Mouse (Mus musculus) testis, postnatal 14 days (tissue): ENCODE data around the gene Klhl8.
A peak's percentile ranks its signal among the peaks of the same experiment; 100 is the strongest.

Source experiments
- DNase-seq: peaks from one replicate; pipeline ENCODE4 v3.0.0; 2021; ENCODE audit warnings: low spot score

The Klhl8 gene

GRCm38 (mm10) chr5:103846609-103847008 lies 64.5 kb downstream of the Klhl8 start:
- DNase-seq, result no peak

DNA sequence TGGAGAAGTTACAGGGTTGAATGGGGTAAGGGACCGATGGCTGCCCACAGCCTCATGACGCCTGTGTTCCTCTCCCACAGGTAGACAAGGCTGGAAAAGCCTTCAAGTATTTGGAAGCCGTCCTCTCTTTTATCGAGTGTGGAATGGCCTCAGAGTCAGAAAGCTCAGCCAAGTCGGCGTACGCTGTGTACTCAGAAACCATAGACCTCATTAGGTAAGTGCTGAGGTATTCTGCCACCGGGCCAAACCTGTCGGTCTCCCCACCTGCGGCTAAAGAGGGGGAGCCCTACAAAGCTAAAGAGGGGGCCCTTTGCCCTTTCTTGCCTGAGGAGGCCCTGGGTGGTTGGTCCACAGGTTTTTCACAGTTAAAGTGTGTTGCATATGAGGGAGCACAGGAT lies 64.9 kb downstream of the Klhl8 start:
- DNase-seq, result no peak

DNA sequence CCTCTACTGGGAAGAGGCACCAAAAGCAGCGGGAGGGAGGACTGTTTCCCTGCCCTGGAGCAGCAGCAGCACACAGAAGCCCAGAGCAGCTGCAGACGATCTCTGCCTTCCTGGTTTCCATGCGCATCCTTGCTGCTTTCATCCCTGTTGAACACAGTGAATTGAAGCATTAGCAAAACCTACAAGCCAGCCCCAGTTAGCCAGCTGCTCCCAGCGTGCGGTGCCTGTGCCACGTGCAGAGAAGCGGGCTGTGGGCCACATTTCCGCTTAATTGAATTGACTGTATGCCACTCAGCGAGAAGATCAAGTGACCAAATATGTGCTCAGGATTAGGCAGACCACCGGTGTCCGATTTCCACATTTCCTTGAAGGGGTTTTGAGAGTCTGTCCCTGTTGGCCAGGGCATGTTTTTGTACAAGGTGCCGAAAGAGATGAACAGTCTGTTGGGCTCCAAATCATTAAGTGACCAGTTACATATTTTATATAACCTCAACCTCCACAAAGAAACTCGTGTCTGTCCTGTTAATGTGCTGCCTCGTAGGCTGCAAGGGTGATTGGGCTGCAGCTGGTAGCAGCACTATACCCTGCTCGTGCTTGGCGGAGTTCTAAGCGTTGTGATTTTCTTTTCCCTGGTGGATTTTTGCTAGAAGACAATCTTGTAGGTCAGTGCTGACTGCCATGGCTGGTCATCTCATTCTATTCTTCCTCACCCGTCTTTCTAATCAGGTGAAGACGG lies 65.5 kb downstream of the Klhl8 start:
- DNase-seq, result no peak

DNA sequence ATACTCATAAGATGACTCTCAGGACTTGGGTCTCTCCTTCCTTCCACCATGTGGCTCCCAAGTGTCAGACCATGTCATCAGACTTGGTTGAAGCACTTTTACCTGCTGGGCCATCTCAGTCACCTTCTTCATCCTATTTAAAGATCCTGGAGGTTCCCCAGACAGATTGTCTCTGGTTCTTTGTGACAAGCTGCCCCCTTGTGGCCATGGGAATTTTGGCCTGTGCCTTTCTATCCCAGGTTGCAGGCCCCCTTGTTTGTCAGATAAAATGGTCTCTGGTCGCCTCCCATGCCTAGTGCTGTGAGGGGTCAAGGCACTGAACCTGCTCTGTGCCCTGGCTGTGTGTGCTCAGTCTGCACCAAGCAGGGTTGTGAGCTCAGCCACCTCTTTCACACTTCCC lies 67.1 kb downstream of the Klhl8 start:
- no peak for DNase-seq

DNA sequence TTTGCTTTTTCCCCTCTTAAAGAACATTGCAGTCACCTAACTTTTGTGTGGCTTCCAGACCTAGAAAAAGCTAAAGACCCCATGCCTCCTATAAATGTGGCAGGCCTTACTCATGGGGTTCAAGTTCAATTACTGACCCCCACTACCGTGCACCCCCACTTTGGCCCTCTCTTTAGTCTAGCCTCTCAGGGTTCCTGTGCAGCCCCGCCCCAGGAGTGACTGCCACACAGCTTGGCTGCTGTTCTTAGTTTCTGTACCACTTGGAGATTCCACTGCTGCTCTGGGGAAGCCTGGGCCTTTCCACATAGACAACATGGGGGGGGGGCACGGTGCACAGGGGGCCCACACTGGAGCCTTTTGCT lies 71.8 kb downstream of the Klhl8 start:
- no peak for DNase-seq

DNA sequence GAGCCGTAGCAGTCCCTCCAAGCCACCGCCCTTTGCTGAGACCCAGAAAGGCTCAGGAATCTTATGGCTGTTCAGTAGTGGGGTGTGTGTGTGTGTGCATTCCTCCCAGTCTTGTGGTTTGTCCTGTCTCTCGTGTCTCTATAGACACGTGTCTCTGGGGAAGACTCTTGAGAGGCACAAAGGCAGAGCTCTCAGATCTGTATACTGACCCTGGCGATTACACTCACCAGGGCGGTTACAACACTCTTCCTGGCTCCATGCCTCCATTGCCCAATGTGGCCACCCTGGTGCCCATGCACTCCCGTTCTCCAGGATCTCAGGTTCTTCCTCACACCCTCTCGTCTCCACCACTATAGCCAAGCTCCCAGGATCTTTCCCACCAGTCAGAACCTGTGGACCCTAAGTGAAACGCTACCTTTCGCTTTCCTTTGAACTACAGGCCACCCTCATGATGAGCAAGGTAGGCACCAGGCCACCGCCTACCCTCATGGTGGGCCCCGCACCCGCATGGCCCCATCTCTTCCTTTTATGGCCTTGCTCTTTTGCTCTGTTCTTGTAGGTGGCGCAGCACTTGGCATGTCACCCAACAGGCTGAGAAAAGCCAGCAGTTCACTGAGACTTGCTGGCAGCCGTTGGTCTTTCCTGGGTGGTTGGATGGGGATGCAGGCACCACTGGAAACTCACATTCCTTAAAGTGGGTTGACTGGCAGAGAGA lies 72.4 kb downstream of the Klhl8 start:
- no peak for DNase-seq

- DNase-seq, result no peak
Observed at GRCm38 (mm10) chr5:103836148-103836784, 74.8 kb downstream of the Klhl8 start.

DNA sequence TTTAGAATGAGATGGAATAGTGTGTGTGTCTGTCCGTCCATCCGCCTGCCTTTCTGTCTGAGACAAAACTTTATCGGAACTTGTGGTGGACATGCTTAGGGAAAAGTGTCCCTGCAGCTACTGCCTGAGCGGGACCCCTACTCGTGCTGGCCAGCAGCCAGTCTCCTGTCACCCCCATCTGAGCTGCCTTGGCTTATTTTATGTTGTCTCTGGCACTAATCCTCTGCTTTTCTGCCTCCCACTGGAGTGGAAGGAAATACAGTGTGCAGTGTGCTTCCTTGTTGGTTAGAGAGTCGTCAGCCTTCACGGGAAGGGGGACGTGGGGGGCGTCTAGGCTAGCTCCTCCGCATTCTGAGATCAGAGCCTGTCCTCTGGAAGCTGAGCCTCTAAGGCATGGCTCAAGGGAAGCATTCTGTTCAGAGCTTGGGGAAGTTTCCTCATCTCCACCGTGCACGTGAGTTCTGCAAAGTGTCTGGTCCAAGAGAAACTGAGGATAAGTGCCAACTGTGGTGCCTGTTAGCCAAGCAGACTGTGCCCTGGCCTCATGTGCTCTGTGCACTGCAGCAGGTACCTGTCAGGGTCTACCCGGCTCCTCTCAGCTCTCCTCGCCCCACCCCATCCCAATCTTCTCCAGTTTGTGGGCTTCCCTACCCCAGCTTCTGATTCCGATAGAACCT lies 75.5 kb downstream of the Klhl8 start:
- no peak for DNase-seq

DNA sequence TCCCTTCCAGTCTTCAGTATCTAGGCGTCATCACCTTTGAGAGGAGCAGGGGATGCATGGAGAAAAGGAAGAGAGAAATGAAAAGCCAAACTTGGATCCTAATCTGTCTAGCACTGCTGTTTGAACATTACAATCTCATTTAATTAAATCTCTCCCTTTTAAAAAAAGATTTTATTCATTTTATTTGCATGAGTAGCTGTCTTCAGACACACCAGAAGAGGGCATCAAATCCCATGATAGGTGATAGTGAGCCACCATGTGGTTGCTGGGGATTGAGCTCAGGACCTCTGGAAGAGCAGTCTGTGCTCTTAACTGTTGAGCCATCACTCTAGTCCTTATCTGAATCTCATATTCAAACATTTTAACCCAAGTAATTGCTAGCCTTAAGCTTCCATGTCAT lies 80.2 kb downstream of the Klhl8 start:
- DNase-seq, result no peak

GRCm38 (mm10) chr5:103829158-103829557 lies 81.9 kb downstream of the Klhl8 start:
- DNase-seq, result no peak

DNA sequence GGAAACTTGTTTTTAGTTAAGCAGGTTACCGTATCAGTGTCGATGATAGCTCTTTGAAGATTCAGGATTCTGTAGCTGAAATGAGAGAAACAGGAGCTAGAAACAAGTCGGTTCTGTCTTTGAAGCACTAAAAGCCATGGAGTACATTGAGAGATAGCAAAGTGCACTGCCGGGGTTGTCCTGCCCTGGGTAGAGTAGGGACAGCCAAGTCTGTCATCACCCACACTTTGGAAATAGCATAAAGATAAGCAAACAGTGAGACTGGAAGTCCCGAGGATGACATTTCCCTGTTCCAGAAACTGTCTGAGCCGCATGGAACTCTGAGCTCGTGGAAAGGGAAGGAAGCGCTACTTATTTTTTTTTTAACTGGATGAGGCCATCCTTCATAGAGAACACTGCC lies 82.3 kb downstream of the Klhl8 start:
- no peak for DNase-seq

GRCm38 (mm10) chr5:103828304-103828703 lies 82.8 kb downstream of the Klhl8 start:
- DNase-seq, result no peak

DNA sequence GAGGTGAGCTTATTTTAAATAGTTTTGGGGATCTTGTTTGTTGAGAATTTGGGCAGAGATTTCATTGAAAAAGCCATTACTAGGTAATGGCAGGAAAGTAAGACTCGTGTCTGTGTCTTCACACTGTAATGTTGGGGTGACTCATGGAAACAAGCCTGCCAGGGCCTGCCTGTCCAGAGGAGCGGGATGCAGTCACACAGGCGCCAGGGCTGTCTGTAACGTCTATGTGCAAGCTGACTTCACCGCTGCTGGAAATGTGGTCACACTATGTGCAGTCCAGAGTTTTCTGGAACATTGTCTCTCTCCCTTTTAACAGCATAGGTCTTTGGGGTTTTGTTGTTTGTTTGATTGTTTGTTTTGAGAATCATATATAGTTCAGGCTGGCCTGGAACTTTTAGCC lies 88.1 kb downstream of the Klhl8 start:
- no peak for DNase-seq

DNA sequence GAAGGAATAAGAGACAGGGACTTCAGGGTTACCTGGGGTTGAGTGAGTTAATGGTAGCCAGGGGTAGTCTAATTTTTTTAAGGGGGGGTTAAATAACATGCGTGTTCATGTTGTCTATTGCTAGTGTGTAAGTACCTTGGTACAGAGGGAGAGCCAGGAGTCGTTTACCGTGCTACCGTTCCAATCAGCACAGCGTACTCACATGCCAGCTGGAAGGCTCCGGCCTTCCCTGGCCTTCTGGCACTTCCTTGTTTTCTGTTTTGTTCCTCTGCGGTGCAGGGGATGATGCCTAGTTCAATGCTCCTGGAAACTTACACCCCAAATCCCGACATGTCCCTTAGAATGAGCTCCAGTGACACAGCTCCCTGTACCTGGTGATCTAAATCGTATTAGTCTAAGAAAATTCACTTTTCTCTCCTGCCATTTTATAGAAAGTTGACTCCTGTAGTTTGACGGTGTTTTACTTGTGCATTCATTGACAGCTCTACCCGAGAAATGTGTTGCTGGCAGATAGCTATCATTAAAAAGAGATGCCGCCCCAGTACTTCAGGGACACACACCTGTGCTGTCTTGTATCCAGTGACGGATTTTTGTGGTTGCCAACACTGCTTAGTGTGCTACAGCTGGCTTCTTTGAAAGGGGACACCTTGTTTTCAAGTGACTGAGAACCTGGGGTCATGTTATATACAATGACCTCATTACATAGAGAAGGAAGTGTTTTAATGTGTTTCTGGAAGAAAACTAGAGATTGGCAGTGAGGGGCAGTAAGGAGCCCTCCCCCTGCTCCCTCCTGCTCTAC lies 89.4 kb downstream of the Klhl8 start:
- DNase-seq, result no peak

GRCm38 (mm10) chr5:103821062-103821461 lies 90.0 kb downstream of the Klhl8 start:
- no peak for DNase-seq

DNA sequence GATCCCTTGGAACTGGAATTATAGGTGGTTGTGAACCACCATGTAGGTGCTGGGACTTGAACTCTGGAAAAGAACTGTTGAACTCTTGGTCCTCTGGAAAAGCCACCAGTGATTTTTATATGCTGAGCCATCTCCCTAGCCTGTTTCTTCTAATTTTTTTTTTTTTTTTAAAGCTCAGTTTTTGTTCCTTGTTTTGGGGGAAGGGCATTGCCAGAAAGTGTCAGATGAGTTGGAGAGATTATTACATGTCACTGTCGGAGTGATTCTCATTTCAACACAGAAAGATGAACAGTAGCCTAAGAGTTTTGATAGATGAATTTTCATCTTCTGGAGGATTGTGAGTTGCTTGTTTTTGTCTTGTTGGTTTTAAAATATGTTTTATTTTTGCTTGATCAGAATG lies 91.4 kb downstream of the Klhl8 start:
- DNase-seq, result no peak

DNA sequence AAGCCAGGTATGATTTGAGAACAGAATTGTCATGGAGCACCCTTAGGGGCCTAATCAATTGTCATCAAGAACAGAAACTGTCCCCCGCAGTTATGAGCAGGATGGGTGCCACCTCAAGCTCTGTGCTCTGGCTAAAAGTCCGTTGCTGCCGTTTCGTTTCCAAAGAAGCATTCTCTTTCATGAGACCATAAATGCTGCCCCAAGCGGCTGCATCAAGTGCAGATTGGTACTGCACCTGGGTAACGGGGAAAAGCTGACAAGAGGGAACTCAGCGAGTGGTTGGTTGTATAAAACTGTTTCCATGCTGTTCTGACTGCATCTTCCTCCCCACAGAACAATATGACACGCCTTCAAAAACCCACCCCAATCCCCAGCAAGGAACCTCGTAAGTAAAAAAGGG lies 92.5 kb downstream of the Klhl8 start:
- no peak for DNase-seq

GRCm38 (mm10) chr5:103817754-103818153 lies 93.3 kb downstream of the Klhl8 start:
- DNase-seq, result peak; percentile 53

GRCm38 (mm10) chr5:103816718-103817117 lies 94.3 kb downstream of the Klhl8 start:
- no peak for DNase-seq

GRCm38 (mm10) chr5:103815249-103815617 lies 95.8 kb downstream of the Klhl8 start:
- DNase-seq, result no peak

DNA sequence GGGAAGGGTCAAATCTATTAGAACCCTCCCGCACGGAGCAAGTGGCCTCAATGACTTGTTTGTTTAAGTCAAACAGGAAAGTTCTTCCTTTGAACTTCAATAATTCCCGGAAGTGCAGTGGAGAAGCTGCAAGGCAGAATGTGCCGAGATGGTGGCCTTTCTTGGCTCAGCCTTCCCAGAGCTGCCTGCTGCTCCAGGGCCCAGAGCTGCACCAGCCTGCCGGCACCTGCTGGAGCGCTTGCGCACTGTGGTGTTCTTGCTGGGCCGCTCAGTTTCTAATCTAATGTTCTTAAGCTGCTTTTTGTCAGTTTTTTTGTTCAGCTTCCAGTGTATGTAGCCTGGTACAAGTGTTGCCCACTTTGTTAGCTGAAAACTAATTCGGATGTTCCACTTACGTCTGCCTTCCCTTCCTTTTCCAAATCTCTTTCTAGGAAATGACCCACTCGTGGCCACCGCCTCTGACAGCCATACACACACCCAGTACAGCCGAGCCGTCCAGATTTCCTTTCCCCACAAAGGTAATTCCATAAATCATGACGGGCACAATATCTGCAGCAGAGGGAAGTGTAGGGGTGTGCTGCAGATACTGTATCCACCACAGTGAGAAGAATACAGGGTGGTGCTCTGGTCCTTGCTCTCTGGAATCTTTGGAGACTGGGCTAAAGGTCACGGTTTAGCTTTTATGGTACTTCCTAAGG lies 96.4 kb downstream of the Klhl8 start:
- DNase-seq, result no peak
